Mouse (Mus musculus): ENCODE results near the gene Nup210. TPM values are rescaled to one million over a fixed set of nuclear protein-coding genes. Genes with fewer than 3 reads are reported as not detected.
A peak's percentile ranks its signal among the peaks of the same experiment; 100 is the strongest.

The Nup210 gene
- polyA plus RNA-seq (2012; rRNA removed) (18.9 and 23.7 TPM in 2 replicates), polyA plus RNA-seq (2014; fragmentation: Nextera tagmentation; extraction: Ambion mirVana) (12.4 and 12.6 TPM in 2 replicates)

DNA sequence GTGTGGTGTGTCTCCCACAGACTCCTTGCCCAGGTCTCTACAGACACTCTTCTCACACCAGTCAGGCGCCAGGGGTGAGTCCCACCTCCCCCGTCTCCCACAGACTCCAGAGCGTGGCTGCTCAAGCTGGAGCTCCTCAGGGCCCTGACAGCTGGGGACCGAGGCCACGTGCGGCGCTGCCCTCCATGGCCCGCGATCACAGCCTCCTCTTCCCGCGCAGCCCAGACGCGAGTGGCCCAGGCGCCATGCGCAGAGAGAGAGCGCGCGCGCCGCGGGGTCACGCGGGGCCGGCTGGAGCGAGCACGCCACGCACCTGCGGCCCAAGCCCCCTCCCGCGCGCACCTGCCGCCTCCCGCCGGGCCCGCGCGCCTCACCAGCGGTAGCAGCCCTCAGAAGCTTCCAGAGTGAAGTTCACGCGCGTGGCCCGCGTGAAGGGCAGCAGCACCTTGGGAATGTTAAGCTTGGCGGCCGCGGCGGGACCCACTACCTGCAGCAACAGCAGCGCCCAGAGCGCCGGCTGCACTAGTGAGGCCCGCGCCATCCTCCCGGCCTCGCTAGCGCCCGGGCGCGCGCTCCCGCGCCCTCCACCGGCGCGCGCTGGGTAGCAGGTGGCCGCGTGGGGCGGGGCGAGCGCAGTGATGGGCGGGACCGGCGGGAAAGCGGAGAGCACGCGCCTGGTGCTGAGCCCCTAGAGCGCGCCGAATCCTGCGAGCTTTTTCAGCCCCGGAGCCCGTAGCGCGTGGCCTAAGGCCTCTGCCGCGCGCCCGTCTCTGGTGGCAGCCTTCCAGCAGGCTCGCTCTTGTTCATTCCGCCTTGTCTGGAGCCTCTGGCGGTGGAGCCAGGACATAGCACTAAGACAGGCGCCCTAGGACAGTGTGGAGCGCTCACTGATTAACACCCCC, at the start of gene Nup210:
TSS of gene Nup210 (minus strand) at position 586 of the 902 bp plus-strand sequence.
- H3K4me2 ChIP-seq (replicated peaks; ENCODE audit: low read depth, low read length, severe bottlenecking) = peak within 1 kb of the TSS; percentile 99
- H3K27me3 ChIP-seq (ENCODE audit: control insufficient read depth, insufficient read depth, low read length) = no peaks in the 10 kb centered on the region; the same call in none of the 2 replicates
- H3K27ac ChIP-seq (replicated peaks; ENCODE audit: low read depth, low read length) = no peak within 1 kb of the TSS
- no peak for TF ChIP-seq POLR2A (IDR thresholded peaks at IDR 0.05; ENCODE audit: borderline replicate concordance, extremely low read depth, insufficient read depth, insufficient read length)
- H3K9ac ChIP-seq (ENCODE audit: low read depth, low read length, severe bottlenecking) = peak within 1 kb of the TSS; percentile 52
- H3K36me3 ChIP-seq (ENCODE audit: control insufficient read depth, insufficient read depth, low read length) = no peaks in the 10 kb centered on the region
- peak; percentile 95 for ATAC-seq (ENCODE audit: low FRiP score, low read depth)
- peaks cover 3% of the 10 kb centered on the region; the same call in 1 of the 2 replicates for H3K4me1 ChIP-seq (ENCODE audit: control insufficient read depth, insufficient read depth, low read length)
- under 1% methylated on average over 49 of the region's 93 CpGs for WGBS
- peak; percentile 96 for DNase-seq (ENCODE audit: low spot score)
- peak within 1 kb of the TSS; percentile 59 for H3K4me3 ChIP-seq (replicated peaks; ENCODE audit: low read length)
- H3K9me3 ChIP-seq (ENCODE audit: control insufficient read depth, low read length) = no peaks in the 10 kb centered on the region

DNA sequence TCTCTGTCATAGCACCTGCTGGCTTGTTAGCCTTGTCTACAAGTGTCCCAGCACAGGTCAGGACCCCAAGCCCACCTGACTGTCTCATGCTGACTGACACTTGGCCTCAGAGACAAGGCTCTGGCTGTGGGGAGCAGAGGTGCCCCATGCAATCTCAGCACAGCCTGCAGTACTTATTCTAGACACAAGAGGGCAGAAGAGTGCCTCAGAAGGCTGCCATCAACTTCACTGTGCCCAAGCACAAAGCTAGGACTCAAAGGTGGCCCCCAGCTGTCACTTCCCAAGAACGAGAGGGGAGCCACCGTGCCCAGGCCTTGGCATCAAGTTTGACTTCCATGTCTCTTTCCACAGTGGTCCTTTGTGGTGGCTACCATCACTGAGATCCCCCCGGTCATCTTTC, 48.6 kb upstream of the Nup210 start:
- Histone ChIP-seq H3K36me3 (ENCODE audit: control insufficient read depth, insufficient read depth, low read length) (peaks cover 19% of the 10 kb centered on the region), H3K4me3 (replicated peaks; ENCODE audit: low read length) (no peak overlapping the region), H3K27me3 (ENCODE audit: control insufficient read depth, insufficient read depth, low read length) (no peaks in the 10 kb centered on the region), H3K4me1 (ENCODE audit: control insufficient read depth, insufficient read depth, low read length) (peaks cover 8% of the 10 kb centered on the region), H3K9me3 (ENCODE audit: control insufficient read depth, low read length) (no peaks in the 10 kb centered on the region), H3K27ac (replicated peaks; ENCODE audit: low read depth, low read length) (no peak overlapping the region), H3K9ac (ENCODE audit: low read depth, low read length, severe bottlenecking) (no peak overlapping the region), H3K4me2 (replicated peaks; ENCODE audit: low read depth, low read length, severe bottlenecking) (no peak overlapping the region)
- DNase-seq (ENCODE audit: low spot score) (peak; percentile 60), ATAC-seq (ENCODE audit: low FRiP score, low read depth) (peak; percentile 56; the same call in 1 of the 2 replicates)
- no peak for TF ChIP-seq POLR2A (IDR thresholded peaks at IDR 0.05; ENCODE audit: borderline replicate concordance, extremely low read depth, insufficient read depth, insufficient read length)
- WGBS = 43% methylated on average over 3 of the region's 3 CpGs

DNA sequence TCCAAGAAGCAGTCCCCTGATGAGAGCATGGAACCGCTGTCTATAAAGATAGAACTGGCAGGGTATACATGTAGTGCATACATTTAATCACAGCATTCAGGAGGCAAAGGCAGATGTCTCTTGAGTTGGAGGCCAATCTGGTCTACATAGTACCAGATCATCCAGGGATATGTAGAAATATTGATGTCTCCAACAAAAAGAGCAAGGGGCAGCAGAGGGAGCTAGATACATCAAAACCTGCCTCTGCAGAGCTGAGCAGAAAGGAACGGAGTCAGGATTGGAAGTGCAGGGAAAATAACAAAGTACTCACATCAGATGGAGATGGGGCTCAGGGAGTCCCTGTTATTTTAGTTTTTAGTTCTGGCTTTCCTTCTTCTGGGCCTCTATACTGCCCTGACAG, 48.0 kb upstream of the Nup210 start:
- ATAC-seq (ENCODE audit: low FRiP score, low read depth) = no peak
- 84% methylated on average over 2 of the region's 2 CpGs for WGBS

DNA sequence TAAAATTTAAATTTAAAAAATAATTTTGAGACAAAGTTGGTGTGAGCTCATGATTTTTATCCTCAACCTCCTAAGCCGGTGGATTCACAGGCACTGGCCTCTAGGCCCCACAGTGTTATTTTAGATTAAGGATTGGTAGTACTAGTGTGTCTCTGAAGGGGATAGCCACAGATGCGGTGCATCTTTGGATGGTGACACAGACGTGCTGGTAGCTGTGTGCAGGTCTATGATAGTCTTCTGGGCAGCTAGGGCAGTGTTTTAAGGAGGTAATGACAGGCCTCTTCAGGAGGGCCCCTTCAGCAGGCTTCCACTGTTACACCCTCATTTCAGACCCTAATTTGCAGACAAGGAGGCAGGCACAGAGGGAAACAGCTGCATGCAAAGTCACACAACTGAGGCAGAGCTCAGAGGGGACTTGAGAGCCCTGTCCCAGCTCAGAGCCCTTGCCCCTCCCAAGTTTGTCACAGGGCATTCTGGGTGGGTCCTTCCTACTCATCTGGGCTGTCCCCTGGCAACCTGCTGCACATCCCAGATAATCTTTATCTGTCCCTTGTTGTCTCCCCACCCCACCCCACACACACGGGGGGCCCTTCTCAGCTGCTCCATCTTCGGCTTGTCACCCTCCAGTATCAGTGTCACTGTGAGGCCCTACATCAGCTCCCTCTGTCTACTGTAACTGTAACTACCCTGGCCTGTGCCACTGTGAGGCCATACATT, 46.7 kb upstream of the Nup210 start:
- H3K4me2 ChIP-seq (replicated peaks; ENCODE audit: low read depth, low read length, severe bottlenecking) = no peak overlapping the region
- ATAC-seq (ENCODE audit: low FRiP score, low read depth) (no peak), DNase-seq (ENCODE audit: low spot score) (no peak)
- no peaks in the 10 kb centered on the region for H3K9me3 ChIP-seq (ENCODE audit: control insufficient read depth, low read length)
- H3K9ac ChIP-seq (ENCODE audit: low read depth, low read length, severe bottlenecking) = no peak overlapping the region
- H3K27me3 ChIP-seq (ENCODE audit: control insufficient read depth, insufficient read depth, low read length) = no peaks in the 10 kb centered on the region
- 73% methylated on average over 5 of the region's 5 CpGs for WGBS
- TF ChIP-seq POLR2A (IDR thresholded peaks at IDR 0.05; ENCODE audit: borderline replicate concordance, extremely low read depth, insufficient read depth, insufficient read length) = no peak
- H3K4me1 ChIP-seq (ENCODE audit: control insufficient read depth, insufficient read depth, low read length) = peaks cover 22% of the 10 kb centered on the region
- no peak overlapping the region for H3K4me3 ChIP-seq (replicated peaks; ENCODE audit: low read length)
- no peak overlapping the region for H3K27ac ChIP-seq (replicated peaks; ENCODE audit: low read depth, low read length)
- peaks cover 15% of the 10 kb centered on the region for H3K36me3 ChIP-seq (ENCODE audit: control insufficient read depth, insufficient read depth, low read length)

More for the DNA sequence above, 48.0 kb upstream of the Nup210 start:
- Histone ChIP-seq H3K4me2 (replicated peaks; ENCODE audit: low read depth, low read length, severe bottlenecking) (no peak overlapping the region), H3K27me3 (ENCODE audit: control insufficient read depth, insufficient read depth, low read length) (no peaks in the 10 kb centered on the region), H3K4me1 (ENCODE audit: control insufficient read depth, insufficient read depth, low read length) (peaks cover 12% of the 10 kb centered on the region), H3K9me3 (ENCODE audit: control insufficient read depth, low read length) (no peaks in the 10 kb centered on the region), H3K9ac (ENCODE audit: low read depth, low read length, severe bottlenecking) (no peak overlapping the region), H3K36me3 (ENCODE audit: control insufficient read depth, insufficient read depth, low read length) (peaks cover 17% of the 10 kb centered on the region), H3K4me3 (replicated peaks; ENCODE audit: low read length) (no peak overlapping the region), H3K27ac (replicated peaks; ENCODE audit: low read depth, low read length) (no peak overlapping the region)
- DNase-seq (ENCODE audit: low spot score) = no peak
- TF ChIP-seq POLR2A (IDR thresholded peaks at IDR 0.05; ENCODE audit: borderline replicate concordance, extremely low read depth, insufficient read depth, insufficient read length) = no peak

DNA sequence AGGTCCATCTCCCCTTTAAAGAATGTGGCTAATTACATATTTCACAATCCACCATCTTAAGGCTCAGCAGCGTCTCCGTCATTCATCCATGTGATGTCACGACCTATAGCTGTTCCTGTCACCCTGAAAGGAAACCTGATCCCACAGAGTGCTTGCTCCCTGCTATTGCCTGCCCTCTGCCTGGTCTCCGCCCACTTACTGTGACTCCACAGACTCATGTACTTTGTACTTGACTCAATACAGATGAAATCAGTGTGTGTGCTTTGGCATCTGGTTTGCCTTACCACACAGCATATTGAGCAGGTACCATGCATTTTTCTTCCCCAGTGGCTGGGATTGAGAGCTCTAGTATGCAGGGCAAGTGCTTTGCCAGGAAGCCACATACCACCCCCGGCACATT, 45.7 kb upstream of the Nup210 start:
- ATAC-seq (ENCODE audit: low FRiP score, low read depth) (no peak), DNase-seq (ENCODE audit: low spot score) (no peak)
- no peaks in the 10 kb centered on the region for H3K27me3 ChIP-seq (ENCODE audit: control insufficient read depth, insufficient read depth, low read length)
- H3K9ac ChIP-seq (ENCODE audit: low read depth, low read length, severe bottlenecking) = no peak overlapping the region
- no peak overlapping the region for H3K4me3 ChIP-seq (replicated peaks; ENCODE audit: low read length)
- H3K27ac ChIP-seq (replicated peaks; ENCODE audit: low read depth, low read length) = no peak overlapping the region
- H3K4me1 ChIP-seq (ENCODE audit: control insufficient read depth, insufficient read depth, low read length) = peaks cover 32% of the 10 kb centered on the region
- TF ChIP-seq POLR2A (IDR thresholded peaks at IDR 0.05; ENCODE audit: borderline replicate concordance, extremely low read depth, insufficient read depth, insufficient read length) = no peak
- WGBS = 81% methylated on average over 5 of the region's 5 CpGs
- H3K4me2 ChIP-seq (replicated peaks; ENCODE audit: low read depth, low read length, severe bottlenecking) = no peak overlapping the region
- H3K9me3 ChIP-seq (ENCODE audit: control insufficient read depth, low read length) = no peaks in the 10 kb centered on the region
- peaks cover 15% of the 10 kb centered on the region for H3K36me3 ChIP-seq (ENCODE audit: control insufficient read depth, insufficient read depth, low read length)

Data from limb, embryonic 14.5 days (tissue).